Mouse (Mus musculus): Measurements from ENCODE around the gene Gm3415. TPM values are rescaled to one million over a fixed set of nuclear protein-coding genes. Genes with fewer than 3 reads are reported as not detected.
"Not testable (repeated sequence)": the region's sequence is repeated elsewhere in the genome, so short reads cannot be mapped to it uniquely, and the experiment has no call there.

Gm3415 gene
- polyA plus RNA-seq, 1 experiment = not detected

DNA sequence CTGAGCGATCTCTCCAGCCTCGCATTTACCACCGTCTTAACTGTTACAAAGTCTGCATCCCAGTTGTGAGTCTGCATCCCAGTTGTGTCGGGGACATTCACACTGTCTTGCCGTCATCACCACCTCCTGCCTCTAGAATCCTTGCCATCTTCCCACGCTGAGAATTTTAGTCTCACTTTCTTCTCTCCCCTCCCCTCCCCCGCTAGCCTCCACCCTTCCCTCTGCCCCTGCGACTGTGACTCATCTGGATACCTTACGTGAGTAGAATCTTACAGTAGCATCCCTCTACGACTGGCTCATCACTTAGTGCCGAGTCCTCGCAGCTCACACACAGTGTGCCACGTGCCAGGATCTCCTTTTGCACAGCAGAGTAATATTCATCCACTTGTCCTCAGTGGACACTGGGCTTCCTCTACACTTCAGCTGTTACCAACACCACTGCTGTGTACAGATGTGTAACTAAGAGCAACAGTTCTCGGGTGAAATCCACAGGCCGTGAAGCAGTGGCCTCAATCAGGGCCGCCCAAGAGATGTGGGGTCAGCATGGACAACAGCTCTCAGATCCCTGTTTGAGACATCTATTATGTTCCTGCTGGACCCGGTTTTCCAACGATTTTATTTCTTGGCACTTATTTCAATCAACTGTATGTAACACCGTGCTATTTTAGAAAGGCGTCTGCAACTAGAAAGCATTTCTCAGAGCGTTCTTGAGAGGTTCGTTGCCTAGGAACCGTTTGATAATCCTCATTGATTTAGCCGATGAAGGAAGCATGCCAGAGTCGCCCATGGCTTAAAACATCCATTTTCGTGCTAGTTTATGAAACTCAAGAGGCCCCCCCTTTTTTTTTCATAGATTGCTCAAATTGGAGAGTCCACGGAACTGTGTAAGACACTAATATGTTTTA, 42.5 kb downstream of the Gm3415 start:
- no peak overlapping the region for H3K27ac ChIP-seq (ENCODE audit: insufficient read depth, low read length)
- no peaks in the 10 kb centered on the region for H3K4me1 ChIP-seq (ENCODE audit: control insufficient read depth, insufficient read depth, low read length)
- no peak for TF ChIP-seq CTCF (IDR thresholded peaks at IDR 0.05; ENCODE audit: borderline replicate concordance, insufficient read depth, low read length)
- TF ChIP-seq POLR2A (IDR thresholded peaks at IDR 0.05; ENCODE audit: low read depth, low read length) = no peak
- H3K4me3 ChIP-seq (ENCODE audit: insufficient read depth, low read length) = no peak overlapping the region

DNA sequence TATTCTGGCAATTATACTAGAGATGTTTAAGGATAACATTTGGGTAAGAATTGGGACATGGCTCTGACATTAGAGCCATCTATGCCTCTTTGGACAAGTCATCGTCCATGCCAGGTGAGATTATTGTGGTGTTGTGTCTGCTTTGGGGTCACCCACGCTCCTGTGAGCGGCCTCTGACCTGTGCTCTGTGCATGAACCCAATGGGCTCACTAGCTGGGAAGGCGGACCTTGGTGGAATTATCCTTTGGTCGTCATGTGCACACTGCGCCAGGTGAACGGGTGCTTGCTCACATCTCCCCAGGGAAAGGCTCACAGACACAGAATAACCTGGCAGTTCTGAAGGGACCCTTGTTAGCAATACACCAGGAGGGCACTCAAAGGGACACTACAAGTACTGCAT, 43.3 kb downstream of the Gm3415 start:
- H3K4me1 ChIP-seq (ENCODE audit: control insufficient read depth, insufficient read depth, low read length); H3K4me3 ChIP-seq (ENCODE audit: insufficient read depth, low read length); H3K27ac ChIP-seq (ENCODE audit: insufficient read depth, low read length): not testable (repeated sequence)

DNA sequence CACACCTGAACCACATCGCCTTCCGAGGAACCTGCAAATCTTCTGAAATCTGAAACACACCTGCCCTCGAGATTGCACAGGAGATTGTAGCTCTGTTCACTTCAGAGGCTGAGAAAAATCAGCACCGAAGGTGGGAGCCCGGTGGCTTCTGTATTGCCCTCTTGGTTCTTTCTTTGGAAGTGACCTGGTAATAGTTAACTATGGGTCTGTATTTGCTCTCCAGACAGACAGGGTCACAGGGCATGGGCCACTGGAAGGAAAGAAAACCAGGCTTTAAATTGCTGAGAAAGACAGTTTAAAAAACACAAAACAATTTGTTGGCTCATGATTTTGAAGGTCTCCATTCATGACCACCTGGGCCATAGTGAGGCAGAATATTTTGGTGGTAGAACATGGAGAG, 44.0 kb downstream of the Gm3415 start:
- Histone ChIP-seq H3K4me3 (ENCODE audit: insufficient read depth, low read length) (no peak overlapping the region), H3K4me1 (ENCODE audit: control insufficient read depth, insufficient read depth, low read length) (no peaks in the 10 kb centered on the region)
- TF ChIP-seq POLR2A (IDR thresholded peaks at IDR 0.05; ENCODE audit: low read depth, low read length) = no peak
- no peak for TF ChIP-seq CTCF (IDR thresholded peaks at IDR 0.05; ENCODE audit: borderline replicate concordance, insufficient read depth, low read length)

DNA sequence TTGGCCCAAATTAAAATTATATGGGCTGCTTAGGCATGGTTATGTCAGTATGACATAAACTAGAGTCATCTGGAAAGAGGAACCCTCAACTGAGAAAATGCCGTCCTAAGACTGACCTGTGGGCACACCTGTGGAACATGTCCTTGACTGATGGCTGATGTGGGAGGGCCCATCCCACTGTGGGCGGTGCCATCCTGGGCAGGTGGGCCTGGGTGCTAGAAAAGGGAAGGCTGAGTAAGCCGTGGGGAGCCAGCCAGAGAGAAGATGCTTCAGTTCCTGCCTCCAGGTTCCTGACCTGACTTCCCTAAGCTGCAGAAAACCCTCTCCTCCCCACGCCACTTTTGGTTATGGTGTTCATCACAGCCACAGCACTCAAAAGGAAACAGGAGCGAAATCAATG, 50.3 kb downstream of the Gm3415 start:
- no peak overlapping the region for H3K4me3 ChIP-seq (ENCODE audit: insufficient read depth, low read length)

More for the DNA sequence above, 44.0 kb downstream of the Gm3415 start:
- H3K27ac ChIP-seq (ENCODE audit: insufficient read depth, low read length) = no peak overlapping the region

DNA sequence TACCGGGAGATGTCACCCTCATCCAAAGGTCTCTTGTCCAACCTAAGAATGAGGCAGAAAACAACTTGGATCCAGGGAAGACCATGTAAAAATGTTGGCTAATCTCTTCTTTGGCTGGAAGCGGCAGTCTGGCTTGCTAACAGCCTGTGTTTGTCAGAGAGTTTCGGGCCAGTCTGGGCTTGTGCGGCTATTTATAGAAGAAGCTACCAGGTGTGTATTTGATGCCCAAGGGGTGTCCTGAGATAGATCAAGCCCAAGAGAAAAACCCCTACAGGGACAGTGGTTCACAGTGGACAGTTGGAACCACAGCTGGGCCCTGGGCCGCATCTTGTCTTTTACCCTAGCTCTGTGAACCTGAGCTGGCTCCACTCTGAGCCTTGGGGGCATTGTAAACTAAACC, 51.0 kb downstream of the Gm3415 start:
- TF ChIP-seq CTCF (IDR thresholded peaks at IDR 0.05; ENCODE audit: borderline replicate concordance, insufficient read depth, low read length) = no peak
- TF ChIP-seq POLR2A (IDR thresholded peaks at IDR 0.05; ENCODE audit: low read depth, low read length) = no peak
- no peak overlapping the region for H3K4me3 ChIP-seq (ENCODE audit: insufficient read depth, low read length)

More for the DNA sequence above, 50.3 kb downstream of the Gm3415 start:
- no peak overlapping the region for H3K27ac ChIP-seq (ENCODE audit: insufficient read depth, low read length)
- H3K4me1 ChIP-seq (ENCODE audit: control insufficient read depth, insufficient read depth, low read length) = no peaks in the 10 kb centered on the region
- TF ChIP-seq CTCF (IDR thresholded peaks at IDR 0.05; ENCODE audit: borderline replicate concordance, insufficient read depth, low read length) (no peak), POLR2A (IDR thresholded peaks at IDR 0.05; ENCODE audit: low read depth, low read length) (no peak)

DNA sequence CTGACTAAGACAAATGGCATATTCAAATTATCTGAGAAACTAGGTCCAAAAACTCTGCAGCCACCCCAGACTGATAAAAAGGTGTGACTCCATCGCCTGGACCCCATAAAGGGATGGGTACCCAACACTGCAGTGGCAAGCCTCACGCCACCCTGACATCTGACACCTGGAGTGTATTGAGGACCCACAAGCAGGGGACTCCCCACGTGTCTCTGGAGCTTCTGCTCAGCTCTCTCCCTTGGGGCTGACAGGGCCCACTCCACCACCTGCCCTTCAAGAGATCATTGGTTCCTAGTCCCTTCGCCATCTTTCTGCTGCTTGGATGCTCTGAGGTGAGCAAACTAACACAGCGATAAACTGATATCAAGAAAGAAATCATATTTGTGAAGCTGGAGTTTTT, 51.9 kb downstream of the Gm3415 start:
- TF ChIP-seq CTCF (IDR thresholded peaks at IDR 0.05; ENCODE audit: borderline replicate concordance, insufficient read depth, low read length) (no peak), POLR2A (IDR thresholded peaks at IDR 0.05; ENCODE audit: low read depth, low read length) (no peak)
- H3K4me3 ChIP-seq (ENCODE audit: insufficient read depth, low read length) = no peak overlapping the region

More for the DNA sequence above, 51.0 kb downstream of the Gm3415 start:
- Histone ChIP-seq H3K4me1 (ENCODE audit: control insufficient read depth, insufficient read depth, low read length) (no peaks in the 10 kb centered on the region), H3K27ac (ENCODE audit: insufficient read depth, low read length) (no peak overlapping the region)

More for the DNA sequence above, 51.9 kb downstream of the Gm3415 start:
- Histone ChIP-seq H3K27ac (ENCODE audit: insufficient read depth, low read length) (no peak overlapping the region), H3K4me1 (ENCODE audit: control insufficient read depth, insufficient read depth, low read length) (no peaks in the 10 kb centered on the region)

Other genes starting within 250 kb of the Gm3415 start
- gene Wasf3, start 171.2 kb upstream of the Gm3415 start, polyA plus RNA-seq (2011; ENCODE audit: insufficient read length, low read depth, missing spikeins) = 9.1 and 10.6 TPM in 2 replicates
- gene Gm6408, start 74.2 kb upstream of the Gm3415 start, polyA plus RNA-seq (2011; ENCODE audit: insufficient read length, low read depth, missing spikeins) = not detected in 2 replicates
- not detected in 2 replicates for gene Gm6370, start 64.8 kb upstream of the Gm3415 start, polyA plus RNA-seq (2011; ENCODE audit: insufficient read length, low read depth, missing spikeins)
- not detected in 2 replicates for gene 4930449I24Rik, start 53.7 kb upstream of the Gm3415 start, polyA plus RNA-seq (2011; ENCODE audit: insufficient read length, low read depth, missing spikeins)
- not detected in 2 replicates for gene Gm3402, start 42.0 kb upstream of the Gm3415 start, polyA plus RNA-seq (2011; ENCODE audit: insufficient read length, low read depth, missing spikeins)
- gene Gm3404, start 30.3 kb upstream of the Gm3415 start, polyA plus RNA-seq (2011; ENCODE audit: insufficient read length, low read depth, missing spikeins) = not detected in 2 replicates
- not detected in 2 replicates for gene Gm3409, start 18.5 kb upstream of the Gm3415 start, polyA plus RNA-seq (2011; ENCODE audit: insufficient read length, low read depth, missing spikeins)
- gene Gpr12, start 29.1 kb downstream of the Gm3415 start, polyA plus RNA-seq (2011; ENCODE audit: insufficient read length, low read depth, missing spikeins) = not detected in 2 replicates
- 24.2 and 30.3 TPM in 2 replicates for gene Usp12, start 238.9 kb downstream of the Gm3415 start, polyA plus RNA-seq (2011; ENCODE audit: insufficient read length, low read depth, missing spikeins)